Mouse (Mus musculus) left cerebral cortex, adult 8-10 months (tissue): ENCODE results near the gene Prpf4. TPM values are rescaled to one million over a fixed set of nuclear protein-coding genes. Genes with fewer than 3 reads are reported as not detected.

ENCODE experiments used
- DNase-seq, 2 experiments: peaks; one replicate each; pipeline ENCODE4 v3.0.0; 2022; ENCODE audit warnings: low spot score in 2 of 2
- total RNA-seq, 4 experiments: library from RNA; stranded (reverse); gene quantifications; 2 replicates each; pipeline ENCODE4 v1.2.4; 2022

The Prpf4 gene
- total RNA-seq, 4 experiments from 2014 or later, result 11.4 to 13.8 (median 12.6) TPM

DNA sequence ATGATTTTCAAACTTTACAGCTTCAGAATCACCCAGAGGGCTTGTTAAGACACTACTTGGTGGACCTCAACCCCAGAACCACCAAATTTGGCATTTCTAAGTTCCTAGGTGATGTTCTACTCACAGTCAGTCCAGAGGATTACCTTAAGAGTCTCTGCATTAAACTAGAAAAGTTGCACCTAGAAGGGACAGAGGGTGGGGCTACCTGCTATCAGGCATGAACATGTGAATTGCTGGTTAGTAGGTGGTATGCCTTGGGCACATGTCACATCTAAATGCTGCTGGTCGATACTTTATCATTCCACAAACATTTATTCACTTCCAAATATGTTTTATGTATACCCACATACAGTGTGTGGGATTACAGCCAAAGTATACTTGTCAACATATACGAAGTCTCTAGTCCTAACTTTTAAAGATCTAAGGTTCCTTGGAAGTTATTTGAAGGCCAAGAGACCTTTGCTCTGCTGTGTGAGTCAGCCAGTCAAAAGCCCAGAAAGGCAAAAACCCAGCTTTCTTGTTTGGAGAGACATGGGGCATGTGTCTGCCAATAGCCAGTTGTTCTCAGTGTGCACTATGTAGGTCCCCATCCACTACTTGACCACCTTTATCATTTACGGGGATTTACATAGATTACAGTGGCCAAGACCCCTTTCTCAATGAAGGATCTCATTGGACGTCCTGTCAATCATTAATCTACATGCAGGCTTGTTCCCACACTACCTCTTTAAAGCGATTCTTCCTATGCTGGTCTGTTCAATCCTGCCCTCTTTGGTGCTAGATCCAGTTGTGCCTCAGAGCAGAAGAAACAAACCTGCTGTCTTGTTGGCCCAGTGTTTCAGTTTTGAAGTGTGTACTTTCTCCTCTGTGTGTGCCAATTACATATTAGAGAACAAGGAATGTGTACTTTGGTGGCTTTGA, 18.7 kb upstream of the Prpf4 start:
- DNase-seq, result no peak

DNA sequence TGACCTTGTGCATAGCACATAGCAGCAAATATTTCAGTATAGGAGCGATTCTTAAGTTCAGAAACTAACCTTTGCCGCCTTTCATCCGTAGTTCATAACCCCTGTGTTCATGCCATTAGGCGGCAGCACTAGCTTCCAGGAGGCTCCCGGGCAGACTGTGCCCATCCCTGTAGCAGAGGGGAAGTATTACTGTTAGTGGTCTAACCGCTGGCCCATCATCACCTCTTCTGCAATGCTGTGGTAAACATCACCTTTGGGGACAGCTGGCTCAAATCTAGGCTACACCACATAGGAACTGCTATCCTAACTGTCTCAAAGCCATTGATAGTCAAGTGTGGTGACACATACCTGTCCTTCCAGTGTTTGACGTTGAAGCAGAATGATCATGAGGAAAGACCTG, 16.7 kb upstream of the Prpf4 start:
- DNase-seq, result no peak

DNA sequence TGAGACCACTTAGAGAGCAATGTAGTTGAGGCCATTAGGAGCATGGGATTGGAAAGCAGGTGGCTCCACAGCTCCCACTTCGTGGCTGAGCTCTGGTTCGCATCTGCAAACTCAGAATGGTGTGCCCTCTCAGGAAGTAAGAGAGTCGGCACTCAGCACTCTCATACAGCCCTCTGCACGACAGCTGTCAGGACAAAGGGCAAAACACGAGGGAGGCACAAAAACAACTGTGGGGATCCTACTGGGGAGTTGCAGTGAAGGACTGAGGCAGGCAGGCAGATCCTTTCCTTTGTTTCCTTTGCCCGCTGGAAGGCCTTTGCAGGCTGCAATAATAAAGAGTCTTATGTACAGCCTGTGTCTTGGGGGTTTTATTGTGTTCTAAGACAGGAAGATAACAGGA, 15.1 kb upstream of the Prpf4 start:
- DNase-seq, result no peak

DNA sequence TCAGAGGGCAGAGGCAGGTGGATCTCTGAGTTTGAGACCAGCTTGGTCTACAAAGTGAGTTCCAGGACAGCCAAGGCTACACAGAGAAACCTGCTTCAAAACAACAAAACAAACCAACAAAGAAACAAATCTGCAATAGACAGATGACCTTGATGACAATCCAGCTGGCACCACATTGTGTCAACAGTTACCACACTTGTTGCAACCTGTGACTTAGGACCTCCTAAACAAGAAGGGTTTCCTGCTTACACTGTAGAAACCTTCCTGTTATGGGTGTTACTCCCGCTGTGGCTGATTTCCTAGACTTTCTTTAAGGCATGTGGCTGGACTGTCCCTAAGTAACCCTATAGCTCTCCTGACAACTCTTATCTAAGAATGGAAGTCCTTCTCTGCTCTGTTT, 12.8 kb upstream of the Prpf4 start:
- no peak for DNase-seq

DNA sequence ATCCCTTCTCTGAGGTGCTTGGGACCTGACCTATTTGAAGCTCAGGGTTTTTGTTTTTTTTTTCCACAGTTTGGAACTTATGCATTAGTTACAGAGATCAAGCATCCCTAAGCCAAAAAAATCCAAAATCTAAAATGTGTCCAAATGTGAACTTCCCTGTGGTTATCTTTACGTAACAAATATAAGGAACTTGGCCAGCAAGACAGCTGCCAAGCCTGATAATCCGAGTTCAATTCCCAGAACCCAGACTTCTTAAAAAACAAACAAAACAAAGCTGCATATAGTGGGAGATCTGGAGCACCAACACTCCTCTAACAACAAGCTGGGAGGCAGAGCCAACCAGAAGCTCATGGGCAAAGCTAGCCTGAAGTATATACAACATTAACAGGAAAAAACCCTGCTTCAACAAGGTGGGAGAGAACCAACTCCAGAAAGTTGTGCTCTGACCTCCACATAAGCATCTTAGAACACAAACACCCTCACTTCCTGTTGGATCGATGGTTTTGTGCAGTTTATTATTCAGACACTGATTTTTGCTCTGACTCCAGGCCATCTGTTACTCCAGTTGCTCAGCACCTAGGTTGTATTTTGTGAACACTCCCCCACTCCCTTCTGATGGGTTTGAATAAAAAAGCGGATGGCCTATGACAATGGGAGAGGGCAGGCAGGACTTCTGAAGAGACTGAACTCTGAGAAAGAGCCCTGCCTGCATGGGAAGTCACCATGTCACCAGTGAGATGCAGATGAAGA, 10.8 kb upstream of the Prpf4 start:
- no peak for DNase-seq

DNA sequence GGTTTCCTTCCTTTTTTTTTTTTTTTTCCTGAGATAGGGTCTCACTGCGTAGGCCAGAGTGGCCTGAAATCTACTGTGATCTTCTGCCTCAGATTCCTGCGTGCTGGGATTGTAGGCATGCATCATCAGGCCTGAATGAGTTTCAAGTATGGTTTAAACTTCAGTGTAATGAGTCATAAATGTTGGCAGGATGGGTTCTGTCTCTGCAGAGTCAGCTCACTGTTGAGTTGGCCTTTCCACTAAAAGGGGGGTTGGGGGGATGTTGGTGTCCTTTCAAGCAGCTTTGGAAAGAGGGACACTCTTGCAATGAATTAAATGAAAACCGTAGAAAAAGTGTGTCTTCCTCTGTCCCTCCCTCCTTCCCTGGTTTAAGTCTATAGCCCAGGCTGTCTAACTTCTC, 9.6 kb upstream of the Prpf4 start:
- DNase-seq, result no peak

DNA sequence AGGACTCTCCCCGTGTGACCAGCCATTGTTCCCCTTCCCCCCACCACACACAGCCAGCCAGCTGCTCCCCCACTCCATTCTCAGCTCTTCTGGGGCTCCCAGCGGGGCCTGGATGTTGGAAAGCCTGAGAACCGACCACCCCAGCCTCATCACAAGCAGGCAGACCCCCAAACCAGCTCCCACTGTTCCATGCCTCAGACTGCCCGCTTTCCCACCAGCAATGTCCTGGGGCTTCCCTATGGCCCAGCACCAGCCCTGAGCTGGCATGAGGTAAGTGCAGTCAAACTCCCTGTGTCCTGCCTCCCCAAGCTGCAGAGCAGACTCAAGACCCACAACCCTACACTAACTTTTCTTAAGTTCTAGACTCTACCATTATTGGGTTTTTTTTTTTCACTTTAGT, 2.5 kb upstream of the Prpf4 start:
- no peak for DNase-seq

DNA sequence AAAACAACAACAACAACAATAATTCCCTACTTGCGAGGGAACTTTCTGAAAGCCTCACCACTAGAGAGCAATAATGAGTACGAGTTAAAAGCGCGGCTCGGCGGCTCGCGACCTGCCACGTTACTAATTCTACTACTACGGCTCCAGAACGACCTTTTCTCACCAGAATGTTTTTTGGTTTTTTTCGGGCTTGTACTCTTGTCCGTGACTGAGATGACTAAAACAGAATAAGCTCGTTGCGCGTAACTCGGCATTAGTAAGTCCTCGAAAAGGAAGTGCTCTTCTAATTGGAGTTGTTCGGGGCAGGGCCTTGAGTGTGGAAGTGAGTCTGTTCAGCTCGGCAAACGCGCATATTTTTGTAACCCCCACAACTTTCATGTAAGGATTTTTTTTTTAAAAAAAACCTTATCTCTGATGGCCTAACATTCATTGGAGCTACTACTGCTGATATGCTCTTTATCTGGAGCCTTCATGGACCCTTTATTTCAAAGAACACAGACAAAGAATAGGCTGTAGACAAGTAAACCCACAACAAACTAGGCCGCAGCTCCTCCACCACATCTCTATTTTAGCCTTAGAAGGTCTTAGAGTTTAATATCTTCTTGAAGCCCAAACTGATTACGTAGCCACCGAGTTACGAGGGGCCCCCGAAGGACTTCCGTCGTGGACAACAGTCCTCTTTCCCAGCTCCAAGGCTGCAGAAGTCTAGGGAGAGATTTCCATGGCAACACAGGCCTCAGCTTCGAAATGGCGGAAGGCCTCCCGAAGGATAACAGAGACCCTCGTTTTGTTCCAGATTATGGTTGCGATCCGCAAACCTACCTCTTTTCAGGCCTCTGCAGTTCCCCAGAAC, 641 bp upstream of the Prpf4 start:
- peak in 1 of 2 experiments; percentile 36 for DNase-seq

DNA sequence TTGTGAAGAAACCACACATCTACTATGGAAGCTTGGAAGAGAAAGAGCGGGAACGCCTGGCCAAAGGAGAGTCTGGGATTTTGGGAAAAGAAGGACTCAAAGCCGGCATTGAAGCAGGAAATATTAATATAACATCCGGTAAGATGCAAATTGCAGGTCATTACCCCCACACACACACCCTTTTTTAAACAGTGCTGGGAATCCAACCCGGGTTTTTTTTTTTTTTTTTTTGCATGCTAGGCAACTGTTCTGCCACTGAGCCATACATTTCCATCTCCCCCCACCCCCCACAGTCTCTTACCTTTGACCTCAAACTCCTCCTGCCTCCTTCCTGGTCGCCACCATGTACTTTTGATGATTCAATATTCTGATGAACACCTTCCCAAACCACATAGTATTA, 1.0 kb downstream of the Prpf4 start:
- no peak for DNase-seq

DNA sequence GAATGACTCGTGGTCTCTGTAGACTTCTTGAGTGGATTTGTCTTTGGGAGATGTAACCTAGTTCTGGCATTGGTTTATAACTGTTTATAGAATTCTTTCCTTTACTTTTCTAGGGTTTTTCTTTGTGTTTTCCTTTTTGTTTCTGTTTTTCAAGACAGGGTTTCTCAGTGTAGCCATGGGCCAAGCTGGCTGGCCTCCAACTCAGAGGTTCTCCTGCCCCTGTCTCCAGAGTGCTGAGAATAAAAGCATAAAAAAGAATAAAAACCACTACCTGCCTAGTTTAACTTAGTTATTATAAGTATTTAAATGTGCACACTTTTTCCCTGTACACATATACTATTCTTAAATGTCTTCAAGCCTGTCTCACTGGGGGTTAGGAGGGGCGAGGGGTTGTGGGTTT, 1.7 kb downstream of the Prpf4 start:
- no peak for DNase-seq

DNA sequence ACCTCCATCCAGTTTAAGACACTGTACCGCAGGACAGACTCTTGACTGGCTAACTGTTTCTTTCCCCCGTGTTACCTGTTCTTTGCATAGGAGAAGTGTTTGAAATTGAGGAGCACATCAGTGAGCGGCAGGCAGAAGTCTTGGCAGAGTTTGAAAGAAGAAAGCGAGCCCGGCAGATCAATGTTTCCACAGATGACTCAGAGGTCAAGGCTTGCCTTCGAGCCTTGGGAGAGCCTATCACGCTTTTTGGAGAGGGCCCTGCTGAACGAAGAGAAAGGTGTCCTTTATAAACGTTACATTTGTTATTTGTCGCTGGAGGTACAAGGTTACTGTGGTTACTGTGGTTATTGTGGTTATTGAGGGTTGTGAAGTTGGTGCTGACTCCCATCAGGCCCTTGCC, 3.0 kb downstream of the Prpf4 start:
- DNase-seq, result no peak

DNA sequence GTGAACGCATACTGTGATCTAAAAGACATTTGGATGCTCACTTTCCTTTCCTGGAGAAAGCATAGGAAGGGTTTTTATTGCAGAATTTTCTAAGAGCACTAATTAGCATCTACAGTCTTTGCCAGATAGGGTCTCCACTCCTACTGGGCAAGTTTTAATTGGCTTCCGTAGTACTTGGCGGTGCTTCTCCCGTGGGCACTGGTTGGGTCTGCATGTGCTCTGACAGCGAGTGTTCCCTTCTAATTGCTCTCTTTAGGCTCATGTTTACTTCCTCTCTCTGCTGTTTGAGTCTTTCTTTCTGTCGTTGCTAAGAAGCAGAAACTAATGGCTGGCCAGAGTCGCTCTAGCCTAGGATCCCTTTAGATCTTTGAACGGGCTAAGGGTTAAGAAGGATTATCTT, 9.9 kb downstream of the Prpf4 start:
- no peak for DNase-seq

DNA sequence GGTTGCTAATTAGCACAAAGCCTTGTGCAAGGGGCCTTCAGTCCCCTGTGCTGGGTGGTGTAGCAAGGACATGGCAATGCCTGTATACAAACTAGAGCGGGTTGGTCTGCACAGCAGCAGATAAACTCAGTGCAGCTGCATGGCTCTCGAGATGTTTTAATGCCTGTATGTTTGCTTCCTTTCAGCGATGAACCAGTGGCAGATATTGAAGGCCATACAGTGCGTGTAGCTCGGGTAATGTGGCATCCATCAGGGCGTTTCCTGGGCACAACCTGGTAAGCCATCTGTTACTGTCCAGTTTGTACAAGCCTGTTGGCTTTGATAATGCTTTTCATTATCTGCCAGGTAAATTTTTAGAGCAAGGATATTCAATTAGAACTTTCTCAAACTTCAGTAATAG, 10.5 kb downstream of the Prpf4 start:
- no peak for DNase-seq

DNA sequence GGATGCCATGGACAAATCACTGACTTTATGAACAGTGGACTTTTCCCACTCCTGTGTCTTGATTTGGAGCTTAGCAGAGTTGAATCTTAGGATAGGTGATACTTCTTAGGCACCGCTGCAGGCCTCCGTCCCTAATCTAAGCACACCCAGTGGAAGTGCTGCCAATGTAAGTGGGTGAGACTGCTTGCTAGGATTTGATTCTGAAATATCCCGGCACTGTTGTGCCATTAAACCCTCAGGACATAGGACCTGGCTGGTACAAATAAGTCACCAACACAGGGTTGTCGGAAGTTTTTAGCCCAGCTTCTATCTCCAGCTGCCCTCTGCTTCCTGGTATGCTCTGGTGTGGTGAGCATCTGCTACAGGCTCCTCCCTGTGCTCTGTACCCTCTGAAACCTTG, 17.3 kb downstream of the Prpf4 start:
- no peak for DNase-seq

DNA sequence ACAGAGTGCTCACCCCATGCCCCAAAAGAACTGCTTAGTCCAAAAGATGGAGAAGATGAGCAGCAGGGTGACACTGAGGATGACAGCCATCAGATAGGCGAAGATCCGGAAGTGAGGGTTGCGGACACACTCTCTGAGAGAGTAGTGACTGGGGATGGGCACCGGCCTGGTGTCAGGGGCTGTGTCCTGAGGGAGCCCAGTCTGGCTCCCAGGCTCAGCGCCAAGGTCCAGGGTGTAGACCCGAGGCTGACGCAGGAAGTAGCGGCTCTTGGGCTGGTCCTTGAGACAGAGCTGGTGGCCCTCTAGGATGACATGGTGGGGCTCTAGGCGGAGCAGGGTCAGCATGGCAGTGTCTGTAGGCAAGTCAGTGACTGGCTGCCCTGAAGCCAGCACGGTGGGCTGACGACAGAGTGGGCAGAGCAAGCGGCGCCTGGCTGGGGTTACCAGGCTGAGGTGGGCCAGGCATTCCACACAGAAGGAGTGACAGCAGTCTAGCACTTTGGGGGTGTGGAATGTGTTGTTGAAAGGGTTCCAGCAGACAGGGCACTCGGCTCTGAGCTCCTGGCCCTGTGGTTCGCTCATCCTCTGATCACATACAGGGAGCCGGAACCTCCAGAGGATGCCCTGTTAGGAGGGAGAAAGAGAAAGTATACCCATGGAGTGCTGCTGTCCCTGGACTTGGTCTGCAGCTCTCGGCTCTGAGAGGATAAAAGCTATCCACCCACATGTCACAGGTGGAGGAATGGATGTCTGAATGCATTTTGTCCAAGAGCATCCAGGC, 19.6 kb downstream of the Prpf4 start:
- no peak for DNase-seq

DNA sequence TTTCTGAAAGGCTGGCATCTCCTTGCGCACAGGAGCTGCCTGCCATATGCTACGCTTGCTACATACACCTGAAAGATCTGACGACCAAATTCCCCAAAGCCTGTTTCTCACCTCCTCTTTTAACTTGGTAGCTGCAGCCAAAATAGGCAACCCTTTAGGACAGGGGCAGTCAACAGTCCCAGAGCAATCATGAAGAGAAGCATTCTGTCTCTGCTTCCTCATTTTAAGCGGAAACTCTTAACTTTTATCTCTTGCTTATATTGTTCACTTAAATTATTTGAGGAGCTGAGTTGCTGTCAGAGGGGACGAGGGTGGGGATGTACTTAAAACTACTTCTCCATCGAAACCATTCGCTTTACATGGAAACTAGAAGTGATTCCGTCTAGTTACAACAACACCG, 21.0 kb downstream of the Prpf4 start:
- no peak for DNase-seq

DNA sequence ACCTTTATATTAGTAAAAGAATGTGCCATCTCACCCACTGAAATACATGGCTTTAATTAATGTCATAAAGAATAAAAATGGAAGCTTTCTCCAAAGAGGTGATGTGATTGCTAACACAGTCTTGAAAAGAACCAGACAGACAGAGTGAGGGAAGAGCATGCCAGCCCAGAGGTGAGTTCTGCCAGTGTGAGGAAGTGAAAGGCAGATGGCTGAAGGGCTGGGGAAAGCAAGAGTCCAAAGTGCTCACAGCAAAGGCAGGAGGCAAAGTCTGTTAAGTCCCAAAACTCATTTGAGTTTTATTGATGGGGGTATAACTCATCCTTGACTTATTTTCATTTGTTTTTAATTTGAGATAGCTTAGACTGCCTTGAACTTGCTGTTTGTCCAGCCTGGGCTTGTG, 22.1 kb downstream of the Prpf4 start:
- no peak for DNase-seq

DNA sequence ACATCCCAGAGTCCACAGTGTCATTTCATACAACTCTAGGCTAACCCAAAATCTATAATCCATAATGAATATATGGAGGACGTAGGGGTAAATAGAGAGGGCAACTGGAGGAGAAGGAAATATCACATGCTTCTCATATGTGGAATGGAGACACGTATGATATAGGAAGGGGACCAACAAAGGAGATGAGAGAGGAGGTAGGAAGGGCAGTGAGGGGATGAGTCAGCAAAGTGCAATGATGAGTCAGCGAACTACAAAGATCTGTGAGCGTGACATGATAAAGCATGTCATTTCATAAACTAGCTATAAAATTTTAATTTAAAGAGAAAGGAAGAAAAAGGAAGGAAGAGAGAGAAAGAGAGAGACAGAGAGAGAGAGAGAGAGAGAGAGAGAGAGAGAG, 22.9 kb downstream of the Prpf4 start:
- no peak for DNase-seq

DNA sequence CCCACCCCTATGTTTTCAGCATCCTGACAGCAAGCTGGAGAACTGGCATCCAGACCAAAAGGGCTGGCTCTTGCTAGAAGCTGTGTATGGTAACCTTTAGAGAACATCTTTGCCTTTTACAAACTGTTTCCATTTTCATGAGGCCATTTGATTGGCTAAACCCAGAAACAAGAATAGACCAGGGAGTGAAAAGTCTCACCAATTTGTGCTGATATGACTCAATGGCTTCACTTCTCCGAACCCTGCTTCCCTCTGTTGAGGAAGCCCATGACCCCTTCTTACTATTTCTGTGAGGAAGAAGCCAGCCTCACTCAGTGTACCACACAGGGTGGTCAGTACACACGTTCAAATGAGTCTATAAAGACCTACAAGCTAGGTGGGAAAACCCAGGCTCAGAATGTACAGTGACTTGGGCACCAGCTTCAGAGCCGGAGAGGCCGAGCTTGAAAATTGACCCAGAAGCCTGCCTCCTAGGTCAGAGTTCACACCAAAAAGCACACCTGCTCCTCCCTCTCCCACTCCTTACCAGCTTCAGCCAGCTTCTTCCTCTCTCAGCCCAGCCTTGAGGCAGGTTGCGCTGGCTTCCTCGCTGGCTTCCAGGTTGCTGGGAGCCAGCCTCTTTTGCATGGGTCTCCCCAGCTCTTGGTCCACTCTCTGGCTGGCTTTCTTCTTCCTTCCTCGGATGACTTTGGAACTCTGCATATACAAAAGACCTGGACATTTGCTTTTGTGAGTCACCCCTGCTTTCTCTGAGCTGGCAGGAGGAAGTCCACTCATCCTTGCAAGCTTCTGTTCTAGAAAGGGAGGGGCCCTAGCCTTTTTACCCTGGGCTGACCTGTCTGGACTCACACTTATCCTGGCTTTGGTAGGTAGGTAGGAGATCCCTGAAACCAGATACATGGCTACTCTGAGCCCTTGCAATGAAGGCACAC, 25.6 kb downstream of the Prpf4 start:
- DNase-seq, result no peak

DNA sequence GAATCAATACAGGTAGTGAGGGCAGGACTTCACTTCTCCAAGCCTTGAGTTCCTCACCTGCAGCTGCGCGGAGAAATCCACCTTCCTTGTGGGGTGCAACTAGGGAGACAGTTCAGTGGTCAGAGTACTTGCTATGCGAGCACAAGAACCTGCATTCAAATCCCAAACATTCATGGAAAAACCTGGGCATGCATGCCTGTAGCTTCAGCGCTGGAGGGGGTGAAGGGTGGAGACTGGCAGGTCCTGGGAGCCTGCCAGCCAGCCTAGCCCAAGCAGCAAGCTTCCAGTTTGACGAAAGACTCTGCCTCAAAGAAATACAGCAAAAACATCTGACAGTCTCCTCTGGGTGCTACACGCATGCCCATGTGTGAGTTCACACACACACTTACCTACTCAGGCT, 26.5 kb downstream of the Prpf4 start, which contains the start of gene Rnf183:
Gene Rnf183 (minus strand): TSS at position 172 of the 400 bp plus-strand sequence.
- DNase-seq, result no peak
